Mouse (Mus musculus) lung, postnatal 0 days (tissue): Measurements from ENCODE around the gene 3110082I17Rik. TPM values are rescaled to one million over a fixed set of nuclear protein-coding genes. Genes with fewer than 3 reads are reported as not detected.

Source experiments
- ATAC-seq: fragments of 200-750 bp; cut with Nextera tagmentation; 2 replicates; pipeline ENCODE4 v1.8.0; 2017; ENCODE audit warnings: moderate library complexity
- DNase-seq: peaks from one replicate; pipeline ENCODE4 v3.0.0-alpha.2; 2016; ENCODE audit warnings: low spot score
- H3K27ac ChIP-seq: fragments of 300-500 bp; sonication (generic); 2 replicates; pipeline ENCODE4 v1.5.1; 2014; ENCODE audit warnings: antibody characterized with exemption, mild to moderate bottlenecking, low read length, mixed read lengths
- H3K27me3 ChIP-seq: fragments of 300-500 bp; sonication (generic); replicated peaks from 2 replicates; pipeline ENCODE4 v1.6.1; 2014; ENCODE audit warnings: low read length, mixed read lengths; ENCODE audit not compliant: insufficient read depth
- H3K36me3 ChIP-seq: fragments of 300-500 bp; sonication (generic); 2 replicates; pipeline ENCODE4 v1.6.1; 2014; ENCODE audit warnings: low read length, mixed read lengths; ENCODE audit not compliant: insufficient read depth
- H3K4me1 ChIP-seq: fragments of 300-500 bp; sonication (generic); 2 replicates; pipeline ENCODE4 v1.6.1; 2014; ENCODE audit warnings: antibody characterized with exemption, low read depth, low read length, mixed read lengths; ENCODE audit not compliant: insufficient read depth
- H3K4me2 ChIP-seq: fragments of 300-500 bp; sonication (generic); replicated peaks from 2 replicates; pipeline ENCODE4 v1.6.1; 2014; ENCODE audit warnings: low read depth, mild to moderate bottlenecking, low read length, moderate library complexity, mixed read lengths
- H3K4me3 ChIP-seq: fragments of 300-500 bp; sonication (generic); 2 replicates; pipeline ENCODE4 v1.5.1; 2014; ENCODE audit warnings: low read depth, low read length
- H3K9ac ChIP-seq: fragments of 300-500 bp; sonication (generic); replicated peaks from 2 replicates; pipeline ENCODE4 v1.6.1; 2014; ENCODE audit warnings: low read depth, mild to moderate bottlenecking
- H3K9me3 ChIP-seq: fragments of 300-500 bp; sonication (generic); 2 replicates; pipeline ENCODE4 v1.6.1; 2016; ENCODE audit warnings: low read length, mixed read lengths
- CTCF ChIP-seq: IDR thresholded peaks from 2 replicates; pipeline ENCODE4 v1.5.1; 2016; ENCODE audit warnings: antibody characterized with exemption, mild to moderate bottlenecking
- EP300 ChIP-seq: IDR thresholded peaks from 2 replicates; pipeline ENCODE4 v1.6.1; 2016; ENCODE audit warnings: antibody characterized with exemption, mild to moderate bottlenecking, control low read depth
- whole genome bisulfite sequencing: fragments of 180-500 bp; shearing (Covaris S2); extraction: QIAGEN DNeasy Blood & Tissue Kit; methylation state at CpG from one replicate; pipeline ENCODE4 v1.1.7; 2014; 5-methylcytosine and 5-hydroxymethylcytosine counted together
- polyA plus RNA-seq: library from polyadenylated mRNA; unstranded; fragments of >200 nt; fragmentation: Nextera tagmentation; extraction: Ambion mirVana; gene quantifications from 2 replicates; pipeline ENCODE4 v1.2.1, GENCODE M21; 2015

3110082I17Rik gene
- polyA plus RNA-seq, 1 experiment from 2014 or later = 16.1 TPM

GRCm38 (mm10) chr5:139432333-139432732 lies 28.0 kb downstream of the 3110082I17Rik start:
- Histone ChIP-seq H3K4me3 (no peak overlapping the region), H3K9ac (no peak overlapping the region), H3K9me3 (no peaks in the 10 kb centered on the region), H3K4me2 (no peak overlapping the region), H3K36me3 (no peaks in the 10 kb centered on the region; the same call in 1 of the 2 replicates), H3K4me1 (no peaks in the 10 kb centered on the region; the same call in 1 of the 2 replicates), H3K27ac (no peak overlapping the region), H3K27me3 (no peaks in the 10 kb centered on the region)
- ATAC-seq (no peak), DNase-seq (no peak)
- 88% methylated on average over 6 of the region's 6 CpGs for WGBS
- TF ChIP-seq EP300 (no peak), CTCF (no peak)

GRCm38 (mm10) chr5:139429818-139430341 lies 30.4 kb downstream of the 3110082I17Rik start:
- H3K4me3 ChIP-seq = no peak overlapping the region
- no peaks in the 10 kb centered on the region; the same call in 1 of the 2 replicates for H3K4me1 ChIP-seq
- H3K4me2 ChIP-seq = no peak overlapping the region
- no peak overlapping the region for H3K9ac ChIP-seq
- no peaks in the 10 kb centered on the region for H3K9me3 ChIP-seq
- H3K27ac ChIP-seq = no peak overlapping the region
- 22% methylated on average over 10 of the region's 12 CpGs for WGBS
- no peak for ATAC-seq
- no peaks in the 10 kb centered on the region; the same call in 1 of the 2 replicates for H3K36me3 ChIP-seq
- no peak for DNase-seq
- H3K27me3 ChIP-seq = no peaks in the 10 kb centered on the region
- TF ChIP-seq EP300 (no peak), CTCF (no peak)

GRCm38 (mm10) chr5:139427989-139428388 lies 32.3 kb downstream of the 3110082I17Rik start:
- WGBS = 35% methylated on average over 9 of the region's 9 CpGs
- H3K4me2 ChIP-seq = no peak overlapping the region
- no peaks in the 10 kb centered on the region; the same call in 1 of the 2 replicates for H3K36me3 ChIP-seq
- TF ChIP-seq CTCF (no peak), EP300 (no peak)
- H3K27me3 ChIP-seq = no peaks in the 10 kb centered on the region
- H3K4me3 ChIP-seq = no peak overlapping the region
- H3K4me1 ChIP-seq = no peaks in the 10 kb centered on the region; the same call in 1 of the 2 replicates
- ATAC-seq (peak; percentile 56), DNase-seq (peak; percentile 65)
- H3K9ac ChIP-seq = no peak overlapping the region
- H3K9me3 ChIP-seq = no peaks in the 10 kb centered on the region
- peak overlapping the region; percentile 35; the same call in 1 of the 2 replicates for H3K27ac ChIP-seq

GRCm38 (mm10) chr5:139427001-139427400 lies 33.3 kb downstream of the 3110082I17Rik start:
- Histone ChIP-seq H3K4me1 (no peaks in the 10 kb centered on the region; the same call in 1 of the 2 replicates), H3K9me3 (no peaks in the 10 kb centered on the region), H3K4me3 (no peak overlapping the region), H3K4me2 (no peak overlapping the region), H3K27me3 (no peaks in the 10 kb centered on the region), H3K27ac (no peak overlapping the region), H3K36me3 (no peaks in the 10 kb centered on the region; the same call in 1 of the 2 replicates), H3K9ac (no peak overlapping the region)
- TF ChIP-seq EP300 (no peak), CTCF (no peak)
- WGBS = 91% methylated on average over 9 of the region's 9 CpGs
- no peak for DNase-seq
- no peak for ATAC-seq

- WGBS = 64% methylated on average over 9 of the region's 9 CpGs
- Histone ChIP-seq H3K9me3 (no peaks in the 10 kb centered on the region), H3K4me1 (no peaks in the 10 kb centered on the region; the same call in 1 of the 2 replicates), H3K27ac (no peak overlapping the region), H3K9ac (no peak overlapping the region), H3K27me3 (no peaks in the 10 kb centered on the region), H3K36me3 (no peaks in the 10 kb centered on the region), H3K4me2 (no peak overlapping the region), H3K4me3 (no peak overlapping the region)
- DNase-seq (no peak), ATAC-seq (no peak)
- TF ChIP-seq EP300 = no peak
- TF ChIP-seq CTCF = no peak
These were observed 35.1 kb downstream of the 3110082I17Rik start for GRCm38 (mm10) chr5:139425198-139425597.

DNA sequence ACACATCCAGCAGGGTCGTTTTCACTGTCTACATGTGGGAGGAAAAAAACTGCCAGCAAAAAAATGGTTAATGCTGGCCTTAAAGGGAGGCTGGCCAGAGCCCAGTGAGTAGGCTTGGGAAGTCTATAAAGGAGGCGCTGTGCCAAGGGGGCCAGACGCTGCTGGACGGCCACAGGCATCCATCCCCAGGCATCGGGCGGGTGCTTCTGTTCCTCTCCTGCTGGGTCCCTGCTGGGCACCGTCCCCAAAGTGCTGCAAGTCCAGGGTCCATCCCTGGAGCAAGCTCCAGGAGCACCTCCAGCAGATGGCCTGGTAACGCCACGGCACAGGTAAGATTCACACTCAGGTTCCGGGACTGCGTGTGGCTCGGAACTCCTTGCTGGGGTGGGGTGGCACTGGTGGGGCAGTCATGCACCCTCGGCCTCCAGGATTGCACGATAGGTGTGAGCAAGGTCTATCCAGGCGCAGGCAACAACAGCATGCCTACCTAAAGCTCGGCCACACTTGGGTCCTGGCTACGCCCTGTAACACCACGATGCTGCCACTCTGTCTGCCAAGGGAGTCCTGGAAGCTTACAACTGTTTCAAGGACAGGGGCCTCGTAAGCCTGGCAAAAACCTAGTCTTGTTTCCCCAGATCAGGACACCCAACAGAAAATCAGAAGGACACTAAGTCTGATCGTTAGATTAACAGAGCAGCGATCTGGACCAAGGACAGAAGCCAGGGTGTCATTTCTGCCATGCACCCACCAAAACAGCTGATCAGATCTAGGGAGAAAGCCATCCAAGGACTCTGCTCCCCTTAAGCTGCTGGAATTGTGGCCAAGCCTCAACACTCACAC lies 37.1 kb downstream of the 3110082I17Rik start, which contains the start of gene Gper1:
Gene Gper1 (plus strand): TSS at position 126 of the 840 bp plus-strand sequence.
- Histone ChIP-seq H3K9me3 (no peaks in the 10 kb centered on the region), H3K27ac (no peak within 1 kb of the TSS), H3K27me3 (no peaks in the 10 kb centered on the region), H3K4me3 (no peak within 1 kb of the TSS), H3K9ac (no peak within 1 kb of the TSS), H3K4me2 (peak within 1 kb of the TSS; percentile 32; the same call in 1 of the 2 replicates), H3K36me3 (no peaks in the 10 kb centered on the region), H3K4me1 (peaks cover 5% of the 10 kb centered on the region; the same call in 1 of the 2 replicates)
- WGBS = 34% methylated on average over 21 of the region's 21 CpGs
- TF ChIP-seq CTCF (peak; percentile 19), EP300 (no peak)
- peak; percentile 69 for DNase-seq
- 0 out of 2 replicates have a peak, but pooled peaks have one; percentile 36 for ATAC-seq
